Mouse (Mus musculus): ENCODE data around the gene Ube2i.
"Not testable (repeated sequence)": the region's sequence is repeated elsewhere in the genome, so short reads cannot be mapped to it uniquely, and the experiment has no call there.

The Ube2i gene

GRCm38 (mm10) chr17:25252643-25253042, 21.8 kb downstream of the Ube2i start:
- no peak for DNase-seq

- DNase-seq: no peak
These were observed 24.1 kb downstream of the Ube2i start for GRCm38 (mm10) chr17:25250181-25250835.

GRCm38 (mm10) chr17:25248033-25248750, 26.2 kb downstream of the Ube2i start:
- no peak for DNase-seq

GRCm38 (mm10) chr17:25244239-25244638, 30.2 kb downstream of the Ube2i start:
- peak; percentile 27 for DNase-seq

- DNase-seq: no peak
These were observed 31.2 kb downstream of the Ube2i start for GRCm38 (mm10) chr17:25243131-25243780.

GRCm38 (mm10) chr17:25239695-25240636, 34.5 kb downstream of the Ube2i start, which contains the start of the genes Gnptg and Tsr3:
Gene Gnptg (minus strand): TSS chr17:25240124.
Gene Tsr3 (plus strand): TSS chr17:25240170.
- DNase-seq: peak; percentile 77

- DNase-seq: no peak
These were observed 38.8 kb downstream of the Ube2i start for GRCm38 (mm10) chr17:25235635-25236034.

GRCm38 (mm10) chr17:25231621-25232020, 42.8 kb downstream of the Ube2i start:
- not testable (repeated sequence) for DNase-seq

GRCm38 (mm10) chr17:25230700-25231099, 43.7 kb downstream of the Ube2i start:
- peak; percentile 73 for DNase-seq

- DNase-seq: peak; percentile 73
These were observed 44.3 kb downstream of the Ube2i start for GRCm38 (mm10) chr17:25230014-25230655.

GRCm38 (mm10) chr17:25227991-25228390, 46.4 kb downstream of the Ube2i start:
- peak; percentile 64 for DNase-seq

- no peak for DNase-seq
These were observed 48.8 kb downstream of the Ube2i start for GRCm38 (mm10) chr17:25225659-25226058.

GRCm38 (mm10) chr17:25224586-25225222, 49.7 kb downstream of the Ube2i start:
- DNase-seq: no peak

- DNase-seq: no peak
These were observed 51.3 kb downstream of the Ube2i start for GRCm38 (mm10) chr17:25222951-25223601.

GRCm38 (mm10) chr17:25222504-25222940, 51.9 kb downstream of the Ube2i start:
- peak; percentile 44 for DNase-seq

GRCm38 (mm10) chr17:25221821-25222503, 52.5 kb downstream of the Ube2i start:
- DNase-seq: peak; percentile 68

- peak; percentile 35 for DNase-seq
These were observed 53.7 kb downstream of the Ube2i start for GRCm38 (mm10) chr17:25220746-25221145.

- DNase-seq: no peak
These were observed 54.7 kb downstream of the Ube2i start for GRCm38 (mm10) chr17:25219492-25220295.

GRCm38 (mm10) chr17:25218967-25219366, 55.5 kb downstream of the Ube2i start:
- no peak for DNase-seq

Measured in kidney, adult 11 months (tissue).